ENCODE assay signal across 8 mouse cellular contexts in genomic region chrX:99199669-99200068, GRCm38 (mm10).
DNase-seq lines count a peak whose midpoint lies in the region; ATAC-seq and TF ChIP-seq lines count a peak whose summit lies in the region.

No protein-coding gene starts in this region.

- no peak overlapping the region for H3K4me3 ChIP-seq in bone marrow macrophage, adult 2 months (ENCODE audit: insufficient read depth, low read length)
- no peak overlapping the region for H3K4me3 ChIP-seq in forebrain, embryonic 15.5 days
- H3K4me3 ChIP-seq in intestine, postnatal 0 days (ENCODE audit: low read depth, low read length): no peak overlapping the region
- H3K4me3 ChIP-seq in stomach, embryonic 15.5 days (replicated peaks): no peak overlapping the region

- H3K27ac ChIP-seq in bone marrow macrophage, adult 2 months (ENCODE audit: insufficient read depth, low read depth, low read length): peak overlapping the region; percentile 44
- H3K27ac ChIP-seq in forebrain, embryonic 15.5 days (replicated peaks): peak overlapping the region; percentile 95
- peak overlapping the region; percentile 35; the same call in 1 of the 2 replicates for H3K27ac ChIP-seq in intestine, postnatal 0 days (ENCODE audit: low read depth, low read length)
- peak overlapping the region; percentile 75 for H3K27ac ChIP-seq in stomach, embryonic 15.5 days

- no peak for TF ChIP-seq POLR2A in bone marrow macrophage, adult 2 months (IDR thresholded peaks at IDR 0.05; ENCODE audit: borderline replicate concordance, low read depth, low read length)

- 50% methylated on average over 5 of the region's 5 CpGs for WGBS in forebrain, embryonic 15.5 days
- 69% methylated on average over 5 of the region's 5 CpGs for WGBS in intestine, postnatal 0 days
- 76% methylated on average over 5 of the region's 5 CpGs for WGBS in stomach, embryonic 15.5 days

- H3K4me2 ChIP-seq in forebrain, embryonic 15.5 days (replicated peaks): no peak overlapping the region
- no peak overlapping the region for H3K4me2 ChIP-seq in intestine, postnatal 0 days (replicated peaks; ENCODE audit: low read depth)
- no peak overlapping the region; the same call in 1 of the 2 replicates for H3K4me2 ChIP-seq in stomach, embryonic 15.5 days

- H3K36me3 ChIP-seq in forebrain, embryonic 15.5 days: no peaks in the 10 kb centered on the region
- no peaks in the 10 kb centered on the region for H3K36me3 ChIP-seq in intestine, postnatal 0 days (ENCODE audit: control insufficient read depth, insufficient read depth)
- no peaks in the 10 kb centered on the region for H3K36me3 ChIP-seq in stomach, embryonic 15.5 days

- no peak for TF ChIP-seq CTCF in bone marrow macrophage, adult 2 months (IDR thresholded peaks at IDR 0.05; ENCODE audit: low read depth, low read length)
- no peak for TF ChIP-seq CTCF in intestine, postnatal 0 days (IDR thresholded peaks at IDR 0.05; ENCODE audit: low read depth)

- no peak for ATAC-seq in forebrain, embryonic 15.5 days (replicated peaks)
- peak; percentile 3; the same call in 1 of the 2 replicates for ATAC-seq in intestine, postnatal 0 days
- ATAC-seq in stomach, embryonic 15.5 days (ENCODE audit: insufficient read depth, low FRiP score, low read depth): 0 out of 2 replicates have a peak, but pooled peaks have one; percentile 11

- H3K9me3 ChIP-seq in forebrain, embryonic 15.5 days: no peaks in the 10 kb centered on the region
- no peaks in the 10 kb centered on the region for H3K9me3 ChIP-seq in intestine, postnatal 0 days (ENCODE audit: control insufficient read depth)
- H3K9me3 ChIP-seq in stomach, embryonic 15.5 days: no peaks in the 10 kb centered on the region

- H3K4me1 ChIP-seq in bone marrow macrophage, adult 2 months (ENCODE audit: control insufficient read depth, insufficient read depth, low read length): peaks cover 8% of the 10 kb centered on the region
- peaks cover 30% of the 10 kb centered on the region for H3K4me1 ChIP-seq in forebrain, embryonic 15.5 days
- H3K4me1 ChIP-seq in intestine, postnatal 0 days (replicated peaks; ENCODE audit: control insufficient read depth, insufficient read depth, low read length): no peaks in the 10 kb centered on the region
- 0 out of 2 replicates have a peak, but pooled peaks cover 3% of the 10 kb centered on the region for H3K4me1 ChIP-seq in stomach, embryonic 15.5 days

- no peaks in the 10 kb centered on the region for H3K27me3 ChIP-seq in forebrain, embryonic 15.5 days
- 0 out of 2 replicates have a peak, but pooled peaks cover 4% of the 10 kb centered on the region for H3K27me3 ChIP-seq in intestine, postnatal 0 days (replicated peaks; ENCODE audit: control insufficient read depth, insufficient read depth, low read length)
- 0 out of 2 replicates have a peak, but pooled peaks cover 6% of the 10 kb centered on the region for H3K27me3 ChIP-seq in stomach, embryonic 15.5 days (replicated peaks)

- DNase-seq in lung, adult 18-20 months: peak; percentile 61 to 76
- DNase-seq in ovary, postnatal 14 days (ENCODE audit: low spot score): no peak
- no peak for DNase-seq in frontal cortex, postnatal 10 days (ENCODE audit: low spot score in 2 of 2)
- no peak for DNase-seq in thymus, postnatal 25 days

- H3K9ac ChIP-seq in forebrain, embryonic 15.5 days (replicated peaks): 0 out of 2 replicates have a peak overlapping the region, but pooled peaks have one; percentile 30
- H3K9ac ChIP-seq in intestine, postnatal 0 days (ENCODE audit: low read depth, low read length): no peak overlapping the region
- no peak overlapping the region for H3K9ac ChIP-seq in stomach, embryonic 15.5 days

Comparison
In these comparisons a context has a peak if more than half of its experiments do, and no peak if none do; other contexts are left out.
1. H3K27ac ChIP-seq: peak in every context shown above with its lines; median percentile 95 in forebrain, embryonic 15.5 days; 75 in stomach, embryonic 15.5 days; 44 in bone marrow macrophage, adult 2 months; 35 in intestine, postnatal 0 days.
2. DNase-seq: peak in lung, adult 18-20 months (2 of 2); none in ovary, postnatal 14 days (single experiment), frontal cortex, postnatal 10 days (0 of 2) and thymus, postnatal 25 days (single experiment).